Mouse (Mus musculus) olfactory bulb, adult 2 months (tissue): Measurements from ENCODE around the gene Ajuba. TPM values are rescaled to one million over a fixed set of nuclear protein-coding genes. Genes with fewer than 3 reads are reported as not detected.

Experiments
- H3K27ac ChIP-seq: fragments of 200-500 bp; 2 replicates; pipeline ENCODE4 v1.5.1; 2012; ENCODE audit warnings: low read depth, low read length; ENCODE audit not compliant: insufficient read depth
- H3K4me1 ChIP-seq: fragments of 200-500 bp; 2 replicates; pipeline ENCODE4 v1.6.1; 2012; ENCODE audit warnings: low read length; ENCODE audit not compliant: control insufficient read depth, insufficient read depth
- H3K4me3 ChIP-seq: fragments of 200-500 bp; 2 replicates; pipeline ENCODE4 v1.5.1; 2012; ENCODE audit warnings: mild to moderate bottlenecking, low read depth, low read length, moderate library complexity; ENCODE audit not compliant: insufficient read depth
- CTCF ChIP-seq: fragments of 200-500 bp; IDR thresholded peaks from 2 replicates; pipeline ENCODE4 v1.5.1; 2012; ENCODE audit warnings: low read depth, mild to moderate bottlenecking, low read length, moderate library complexity; ENCODE audit not compliant: insufficient read depth
- POLR2A ChIP-seq: fragments of 200-500 bp; IDR thresholded peaks from 2 replicates; pipeline ENCODE4 v1.6.1; 2012; ENCODE audit warnings: mild to moderate bottlenecking, low read depth, low read length, moderate library complexity; ENCODE audit not compliant: insufficient read depth
- WGBS: fragments of 180-500 bp; shearing (Covaris S2); methylation state at CpG from one replicate; pipeline ENCODE4 v1.1.7; 2018; 5-methylcytosine and 5-hydroxymethylcytosine counted together
- polyA plus RNA-seq: library from polyadenylated mRNA; stranded (reverse); fragments of >200 nt; gene quantifications from 2 replicates; pipeline ENCODE4 v1.2.4, GENCODE M21; 2012; ENCODE audit warnings: low replicate concordance; ENCODE audit not compliant: missing spikeins, insufficient read depth, insufficient read length

The Ajuba gene
- polyA plus RNA-seq, 1 experiment = not detected

- Histone ChIP-seq H3K4me1 (peaks cover 13% of the 10 kb centered on the region), H3K4me3 (peak overlapping the region; percentile 6), H3K27ac (peak overlapping the region; percentile 7; the same call in 1 of the 2 replicates)
- 48% methylated on average over 28 of the region's 28 CpGs for WGBS
- no peak for TF ChIP-seq POLR2A
- TF ChIP-seq CTCF = no peak
These were observed 17.5 kb upstream of the Ajuba start for GRCm38 (mm10) chr14:54594631-54595414.

GRCm38 (mm10) chr14:54594055-54594454 lies 16.7 kb upstream of the Ajuba start:
- no peak overlapping the region for H3K27ac ChIP-seq
- 82% methylated on average over 3 of the region's 3 CpGs for WGBS

GRCm38 (mm10) chr14:54592319-54592934 lies 15.1 kb upstream of the Ajuba start:
- Histone ChIP-seq H3K27ac (peak overlapping the region; percentile 3), H3K4me3 (no peak overlapping the region), H3K4me1 (peaks cover 13% of the 10 kb centered on the region)
- WGBS = 21% methylated on average over 10 of the region's 10 CpGs
- TF ChIP-seq POLR2A (no peak), CTCF (no peak)

More at GRCm38 (mm10) chr14:54594055-54594454, 16.7 kb upstream of the Ajuba start:
- peaks cover 13% of the 10 kb centered on the region for H3K4me1 ChIP-seq
- TF ChIP-seq POLR2A = no peak
- no peak for TF ChIP-seq CTCF
- no peak overlapping the region for H3K4me3 ChIP-seq

- TF ChIP-seq POLR2A = no peak
- TF ChIP-seq CTCF = no peak
- WGBS = 94% methylated on average over 16 of the region's 16 CpGs
- Histone ChIP-seq H3K27ac (no peak overlapping the region), H3K4me3 (no peak overlapping the region), H3K4me1 (peaks cover 13% of the 10 kb centered on the region)
These were observed 13.7 kb upstream of the Ajuba start for GRCm38 (mm10) chr14:54591056-54591455.

GRCm38 (mm10) chr14:54583681-54584338 lies 6.5 kb upstream of the Ajuba start:
- WGBS = 36% methylated on average over 7 of the region's 7 CpGs
- no peaks in the 10 kb centered on the region for H3K4me1 ChIP-seq
- H3K4me3 ChIP-seq = no peak overlapping the region
- H3K27ac ChIP-seq = no peak overlapping the region
- TF ChIP-seq CTCF (no peak), POLR2A (no peak)

GRCm38 (mm10) chr14:54582536-54582935 lies 5.2 kb upstream of the Ajuba start:
- no peak overlapping the region for H3K4me3 ChIP-seq
- TF ChIP-seq POLR2A = no peak
- TF ChIP-seq CTCF = no peak
- no peak overlapping the region for H3K27ac ChIP-seq
- H3K4me1 ChIP-seq = no peaks in the 10 kb centered on the region
- WGBS = 94% methylated on average over 9 of the region's 9 CpGs

GRCm38 (mm10) chr14:54579638-54580037 lies 2.3 kb upstream of the Ajuba start:
- Histone ChIP-seq H3K4me3 (no peak overlapping the region), H3K4me1 (peaks cover 14% of the 10 kb centered on the region), H3K27ac (no peak overlapping the region)
- no peak for TF ChIP-seq POLR2A
- 93% methylated on average over 7 of the region's 7 CpGs for WGBS

- WGBS = 2% methylated on average over 10 of the region's 10 CpGs
- TF ChIP-seq CTCF = no peak
- no peak for TF ChIP-seq POLR2A
- Histone ChIP-seq H3K4me1 (peaks cover 16% of the 10 kb centered on the region), H3K27ac (no peak overlapping the region), H3K4me3 (peak overlapping the region; percentile 51)
These were observed 705 bp upstream of the Ajuba start for GRCm38 (mm10) chr14:54578063-54578462.
